Mouse (Mus musculus): Measurements from ENCODE around the gene Col11a2.
A peak's percentile ranks its signal among the peaks of the same experiment; 100 is the strongest.
"Not testable (repeated sequence)": the region's sequence is repeated elsewhere in the genome, so short reads cannot be mapped to it uniquely, and the experiment has no call there.

The Col11a2 gene

DNA sequence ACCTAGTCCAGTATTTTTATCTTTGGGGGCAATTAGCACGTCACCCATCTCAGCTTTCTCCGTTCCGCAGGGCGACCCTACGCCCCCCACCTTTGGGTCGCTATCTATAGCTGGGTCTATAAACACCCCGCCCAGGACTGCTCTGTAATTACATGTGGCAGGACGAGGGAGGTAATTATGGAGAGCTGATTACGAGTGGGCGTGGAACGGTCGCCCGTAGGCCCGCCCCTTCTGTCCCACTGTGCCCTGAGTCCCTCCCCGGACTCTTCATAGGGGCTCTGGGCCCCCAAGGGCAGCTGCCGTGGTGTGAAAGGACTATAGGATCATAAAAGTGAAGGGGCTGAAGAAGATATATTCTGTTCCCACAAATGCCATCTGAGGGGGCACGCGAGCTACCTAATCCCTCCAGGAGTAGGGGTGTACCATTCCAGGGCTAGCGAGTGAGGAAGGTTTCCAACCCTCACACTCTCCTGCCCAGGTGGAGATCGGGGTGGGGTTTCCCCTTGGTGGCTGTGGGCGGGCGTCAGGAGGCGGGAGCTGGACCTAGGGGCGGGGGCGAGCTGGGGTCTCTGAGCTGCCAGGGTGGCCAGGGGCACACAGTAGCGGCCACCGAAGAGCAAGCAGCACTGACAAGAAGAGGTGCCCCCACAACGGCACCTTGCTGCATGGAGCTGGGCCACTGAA, at the start of gene Col11a2:
Gene Col11a2, plus strand, starts transcription at position 560 of the 684 bp plus-strand sequence.
- no peak for DNase-seq (ENCODE audit: low read depth)

DNA sequence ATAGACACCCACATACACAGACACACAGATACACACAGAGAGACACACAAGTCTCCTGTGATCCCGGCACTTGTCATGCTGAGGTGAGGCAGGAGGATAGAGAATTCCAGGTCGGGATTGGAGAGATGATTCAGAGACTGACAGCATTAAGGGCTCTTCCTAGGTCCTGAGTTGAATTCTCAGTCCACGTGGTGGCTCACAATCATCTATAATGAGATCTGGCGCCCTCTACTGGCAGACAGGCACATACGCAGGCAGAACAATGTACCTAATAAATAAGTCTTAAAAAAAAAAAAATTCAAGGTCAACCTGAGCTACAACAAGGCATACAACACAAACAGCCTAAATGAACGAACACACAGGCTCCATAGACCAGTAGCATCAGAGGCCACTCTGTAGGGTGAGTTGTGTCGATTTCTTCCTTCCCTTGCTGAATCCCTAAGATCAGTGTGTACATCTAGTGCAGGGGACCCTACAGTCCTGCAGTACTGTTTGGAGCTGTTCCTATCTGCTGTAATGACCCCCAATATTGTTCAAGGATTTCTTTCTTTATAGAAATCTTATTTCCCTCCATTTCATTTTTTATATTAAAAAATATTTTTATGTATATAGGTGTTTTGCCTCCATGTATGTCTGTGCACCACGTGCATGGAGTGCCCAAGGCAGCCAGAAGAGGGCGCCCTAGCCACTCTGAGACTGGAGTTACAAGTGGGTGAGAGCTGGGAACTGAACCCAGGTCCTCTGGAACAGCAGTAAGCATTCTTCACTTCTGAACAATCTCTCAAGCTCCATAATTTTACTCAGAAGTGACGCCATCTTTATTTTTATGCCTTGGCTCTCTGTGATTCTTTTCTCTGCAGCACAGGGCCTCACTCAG, 47.2 kb upstream of the Col11a2 start:
- DNase-seq (ENCODE audit: low read depth) = peak; percentile 88

DNA sequence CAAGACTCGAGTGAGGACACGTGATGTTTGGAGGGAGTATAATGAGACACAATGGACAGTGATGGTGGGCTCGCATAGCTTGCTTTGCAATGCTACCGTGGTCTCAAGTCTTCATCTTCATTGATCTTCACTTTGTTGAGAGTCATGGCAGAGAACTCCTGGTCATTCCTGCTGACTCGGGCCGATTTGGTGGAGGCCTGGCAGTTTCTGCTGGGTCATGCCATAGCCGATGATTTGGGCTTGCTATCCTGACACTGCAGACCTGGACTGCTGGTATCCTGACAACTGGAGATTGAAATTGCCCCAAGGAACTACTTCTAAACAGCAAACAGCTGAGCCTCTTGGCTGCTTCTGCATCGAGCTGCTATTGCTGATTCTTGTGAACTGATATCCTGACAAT, 44.3 kb upstream of the Col11a2 start:
- DNase-seq (ENCODE audit: low read depth) = no peak

DNA sequence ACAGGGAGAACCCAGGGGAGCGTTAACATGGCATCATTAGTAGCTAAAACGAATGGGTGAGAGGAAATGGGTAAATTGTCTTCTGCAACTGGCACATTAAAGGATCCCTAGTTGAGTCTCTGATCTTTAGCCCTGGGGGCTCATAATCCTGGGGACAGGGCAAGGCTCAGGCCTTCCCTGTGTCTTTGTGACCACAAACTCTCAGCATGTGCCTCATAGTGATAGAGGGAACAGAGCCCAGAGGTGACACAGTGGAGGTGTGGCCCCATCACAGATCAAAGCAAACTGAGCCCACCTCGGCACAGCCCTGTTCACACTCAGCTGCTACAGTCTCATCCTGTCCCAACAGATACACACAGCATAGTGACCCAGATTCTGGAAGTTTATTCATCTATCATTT, 43.6 kb upstream of the Col11a2 start:
- DNase-seq (ENCODE audit: low read depth) = no peak

DNA sequence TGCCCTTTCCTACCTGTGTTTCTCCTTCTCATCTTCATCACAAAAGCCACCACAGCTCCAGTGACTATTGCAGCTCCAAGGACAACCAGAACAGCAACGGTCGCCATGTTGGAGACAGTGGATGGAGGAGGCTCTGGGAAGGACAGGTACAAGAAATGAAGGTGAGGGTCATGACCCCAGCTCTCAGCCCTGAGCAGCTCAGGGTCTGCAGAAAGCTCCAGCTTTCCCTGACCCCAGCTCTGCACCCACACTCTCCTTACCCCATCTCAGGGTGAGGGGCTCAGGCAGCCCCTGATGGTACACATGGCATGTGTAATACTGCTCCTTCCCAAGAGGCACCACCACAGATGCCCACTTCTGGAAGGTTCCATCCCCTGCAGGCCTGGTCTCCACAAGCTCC, 42.2 kb upstream of the Col11a2 start:
- DNase-seq (ENCODE audit: low read depth) = not testable (repeated sequence)

DNA sequence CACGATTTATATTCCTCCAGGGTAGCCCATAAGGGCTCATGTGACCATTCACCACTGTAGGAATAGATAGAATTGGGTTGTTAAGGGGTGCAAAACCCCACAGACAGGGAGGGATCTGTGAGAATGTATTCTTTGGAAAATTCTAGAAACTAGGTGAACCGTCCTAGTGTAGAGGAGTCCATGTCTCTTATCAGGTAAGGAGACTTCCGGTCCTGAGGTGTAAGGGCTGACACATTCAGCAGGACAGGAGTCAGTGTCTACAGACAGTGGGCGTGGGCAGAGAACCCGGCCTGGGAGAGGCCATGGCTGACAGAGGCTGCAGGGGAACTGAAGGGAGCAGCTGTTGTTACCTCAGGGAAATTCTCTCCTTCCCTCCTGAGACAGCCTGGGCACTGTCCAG, 40.5 kb upstream of the Col11a2 start:
- not testable (repeated sequence) for DNase-seq (ENCODE audit: low read depth)

DNA sequence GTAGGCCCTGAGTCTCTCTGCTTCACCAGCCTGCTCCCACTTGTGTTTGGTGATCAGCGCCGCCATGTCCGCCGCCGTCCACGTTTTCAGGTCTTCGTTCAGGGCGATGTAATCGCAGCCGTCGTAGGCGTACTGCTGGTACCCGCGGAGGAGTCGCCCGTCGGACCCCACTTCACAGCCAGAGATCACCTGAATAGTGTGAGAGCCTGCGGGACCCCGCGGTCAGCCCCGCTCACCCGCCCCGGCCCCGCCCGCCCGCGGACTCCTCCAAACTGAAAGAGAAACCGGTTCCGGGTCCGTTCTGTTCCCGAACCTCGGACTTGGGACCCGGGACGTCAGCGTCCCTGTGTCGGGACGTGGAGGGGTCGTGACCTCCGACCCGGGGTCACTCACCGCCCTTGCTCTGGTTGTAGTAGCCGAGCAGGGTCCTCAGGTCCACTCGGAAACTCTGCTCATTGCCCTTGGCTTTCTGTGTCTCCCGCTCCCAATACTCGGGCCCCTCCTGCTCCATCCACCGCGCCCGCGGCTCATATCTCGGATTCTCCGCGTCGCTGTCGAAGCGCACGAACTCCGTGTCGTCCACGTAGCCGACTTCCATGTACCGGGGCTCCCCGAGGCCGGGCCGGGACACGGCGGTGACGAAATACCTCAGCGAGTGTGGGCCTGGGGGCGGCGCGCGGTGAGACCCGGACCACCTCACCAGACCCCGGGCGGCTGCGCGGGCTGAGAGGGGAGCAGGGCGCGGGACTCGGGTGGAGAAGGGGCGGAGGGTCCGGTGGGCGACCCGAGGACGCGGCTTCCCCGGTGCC, 39.7 kb upstream of the Col11a2 start:
- DNase-seq (ENCODE audit: low read depth) = peak; percentile 43

DNA sequence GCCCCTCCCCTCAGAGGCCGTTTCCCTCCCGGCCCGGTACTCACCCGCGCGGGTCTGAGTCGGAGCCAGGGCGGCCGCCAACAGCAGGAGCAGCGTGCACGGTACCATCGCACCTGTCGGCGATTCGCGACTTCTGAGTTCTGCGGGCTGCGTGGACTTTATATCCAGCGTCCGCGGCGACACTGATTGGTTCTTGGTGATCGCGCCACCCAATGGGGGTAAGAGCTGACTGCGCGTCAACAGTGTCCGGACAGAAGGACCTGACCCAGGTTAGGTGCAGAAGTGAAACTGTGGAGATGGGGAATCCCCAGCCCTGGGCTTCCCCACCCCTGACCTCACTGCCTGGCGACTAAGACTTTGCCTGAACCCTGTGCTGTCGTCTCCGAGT, 39.1 kb upstream of the Col11a2 start, which contains the start of gene H2-K1:
Gene H2-K1, minus strand, starts transcription at position 198 of the 388 bp plus-strand sequence.
- peak; percentile 98 for DNase-seq (ENCODE audit: low read depth)

DNA sequence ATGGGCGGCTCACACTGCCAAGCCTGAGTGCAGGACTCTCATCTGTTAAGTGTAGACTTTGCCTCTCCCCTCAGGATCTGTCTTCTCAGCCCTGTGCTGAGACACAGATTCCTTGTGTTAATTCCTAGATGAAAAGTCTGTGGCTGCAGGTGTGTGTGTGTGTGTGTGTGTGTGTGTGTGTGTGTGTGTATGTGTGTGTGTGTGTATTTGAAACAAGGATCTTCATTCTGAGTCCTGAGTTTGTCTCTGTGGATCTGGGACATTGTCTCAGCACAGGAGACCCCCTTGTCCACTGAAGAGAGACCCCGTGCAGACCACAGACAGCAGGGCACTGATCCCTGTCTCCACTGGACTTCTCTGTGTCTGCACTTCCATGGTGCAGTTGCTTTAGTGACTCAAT, 38.4 kb upstream of the Col11a2 start:
- DNase-seq (ENCODE audit: low read depth) = not testable (repeated sequence)

DNA sequence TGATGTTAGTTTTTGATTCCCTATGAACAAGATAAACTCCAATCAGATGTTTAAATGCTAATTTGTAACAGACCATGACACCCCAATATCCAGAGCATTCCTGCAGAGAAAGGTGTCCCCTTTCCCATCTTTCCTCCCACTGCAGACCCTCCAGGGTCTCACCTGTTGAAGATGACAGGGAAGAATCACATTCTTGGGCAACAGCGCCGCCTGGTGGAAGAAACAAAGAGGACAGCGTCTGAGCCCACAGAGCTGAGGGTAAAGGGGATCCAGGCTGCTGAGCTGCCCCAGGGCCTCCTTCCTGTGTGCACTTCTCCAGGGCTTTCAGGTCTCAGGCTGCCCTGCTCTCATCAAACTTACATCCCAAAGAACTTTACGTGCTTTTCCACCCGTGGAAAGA, 35.8 kb upstream of the Col11a2 start:
- DNase-seq (ENCODE audit: low read depth) = no peak

DNA sequence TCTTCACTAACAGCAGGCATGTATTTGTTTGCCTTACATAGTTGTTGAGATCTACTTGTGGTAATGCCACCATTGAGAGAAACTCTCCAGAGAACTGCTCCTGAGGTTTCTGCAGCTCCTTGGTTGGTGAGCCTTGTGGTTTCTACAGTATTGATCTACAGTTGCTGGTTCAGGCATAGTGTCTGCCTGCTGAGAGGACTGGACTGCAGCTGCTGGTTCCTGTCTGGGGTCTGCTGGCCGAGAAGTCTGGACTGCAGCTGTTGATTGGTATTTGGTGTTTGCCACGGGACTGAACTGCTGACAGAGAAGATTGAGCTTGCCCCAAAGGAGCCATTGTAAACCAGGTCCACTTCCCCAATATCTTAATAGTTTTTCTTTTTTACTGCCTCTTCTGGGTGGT, 32.7 kb upstream of the Col11a2 start:
- no peak for DNase-seq (ENCODE audit: low read depth)

DNA sequence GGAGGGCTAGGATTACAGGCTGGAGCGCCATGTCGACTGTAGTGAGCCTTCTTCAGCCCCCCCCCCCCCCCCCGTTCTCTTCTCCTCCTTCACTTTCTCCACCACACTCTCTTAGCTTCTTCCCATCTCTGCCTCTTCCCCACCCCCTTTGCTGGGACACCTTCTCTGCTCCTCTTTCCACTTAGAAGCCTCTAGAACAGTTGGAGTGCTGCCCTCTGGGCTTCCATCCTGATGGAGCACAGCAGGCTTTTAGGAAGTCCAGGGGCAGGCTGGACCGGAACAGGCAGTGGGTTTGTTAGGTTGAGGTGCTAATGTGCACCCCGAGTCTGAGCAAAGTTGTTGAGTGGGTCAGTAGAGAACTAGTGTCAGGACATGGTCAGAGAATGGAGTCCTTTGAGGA, 29.1 kb upstream of the Col11a2 start:
- no peak for DNase-seq (ENCODE audit: low read depth)

DNA sequence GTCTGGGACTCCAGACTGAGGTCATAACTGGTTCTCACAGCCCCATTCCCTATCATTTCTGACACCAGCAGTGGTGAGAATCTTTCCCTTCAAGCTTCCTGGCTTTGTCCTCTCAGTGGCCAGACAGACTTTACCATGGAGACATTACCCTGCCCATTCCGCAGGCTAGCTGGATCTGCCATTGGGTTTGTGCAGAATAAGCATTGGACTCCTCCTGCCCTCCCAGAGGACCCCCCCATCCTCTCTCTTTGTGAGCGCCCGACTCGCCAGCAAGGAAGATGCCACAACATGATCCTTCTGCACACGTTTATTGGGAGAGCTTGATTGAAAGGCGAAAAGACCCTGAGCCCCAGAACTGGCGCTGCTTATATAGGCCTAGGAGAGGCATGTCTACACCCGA, 25.8 kb upstream of the Col11a2 start:
- no peak for DNase-seq (ENCODE audit: low read depth)

DNA sequence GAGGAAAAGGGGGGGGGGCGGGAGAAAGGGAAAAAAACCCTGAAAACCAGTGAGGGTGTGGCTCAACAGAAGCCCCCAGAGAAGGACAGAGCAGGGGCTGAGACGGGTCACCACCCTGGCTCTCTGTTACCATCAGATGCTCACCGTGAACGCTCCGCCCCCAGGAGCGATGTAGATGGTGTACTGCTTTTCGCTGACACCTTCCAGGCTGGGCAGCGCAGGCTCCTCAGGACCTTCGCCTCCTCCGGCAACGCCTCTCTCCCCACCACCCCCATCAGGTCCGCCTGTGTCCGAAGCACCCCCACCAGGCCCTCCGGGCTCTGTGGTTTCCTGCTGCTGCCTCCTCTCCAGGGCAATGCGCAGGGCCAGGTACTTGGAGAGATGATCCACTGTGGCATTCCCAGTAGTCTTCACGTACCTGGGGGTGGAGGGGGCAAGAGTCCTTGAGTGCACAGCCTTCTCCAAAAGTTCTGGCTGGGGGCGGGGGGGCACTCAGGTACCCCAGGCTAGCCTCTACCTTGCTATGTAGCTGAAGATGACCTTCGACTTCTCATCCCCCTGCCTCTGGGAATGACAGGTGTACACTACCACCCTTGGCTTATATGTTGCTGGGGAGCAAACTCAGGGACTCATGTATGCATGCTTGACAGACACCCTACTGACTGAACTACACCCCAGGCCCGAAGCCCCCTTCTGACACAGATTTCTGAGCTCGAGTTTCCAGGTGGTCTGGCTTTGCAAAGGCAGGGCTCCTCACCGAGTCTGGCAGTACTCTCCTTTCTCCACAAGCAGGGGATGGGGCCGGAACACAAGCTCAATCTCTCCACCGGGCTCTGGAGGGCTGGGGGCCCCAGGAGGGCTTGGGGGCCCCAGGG, 17.5 kb upstream of the Col11a2 start:
- no peak for DNase-seq (ENCODE audit: low read depth)

DNA sequence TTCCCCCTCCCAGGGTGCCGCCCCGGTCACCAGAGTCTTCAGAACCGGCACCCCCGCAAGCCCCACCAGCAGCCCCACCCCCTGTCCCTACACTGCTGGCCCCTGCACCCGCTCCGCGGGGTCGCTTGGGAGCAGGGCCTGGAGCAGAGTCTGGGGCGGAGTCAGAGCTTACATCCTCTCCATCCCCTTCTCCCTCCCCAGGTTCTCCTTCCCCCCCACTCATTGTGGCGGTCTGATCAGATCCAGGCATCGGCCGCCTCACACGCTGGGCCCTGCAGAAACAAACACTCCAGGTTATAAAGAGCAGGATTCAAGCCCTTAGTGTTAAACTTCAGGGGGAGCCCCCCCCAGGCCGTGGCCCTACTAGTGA, 16.8 kb upstream of the Col11a2 start:
- DNase-seq (ENCODE audit: low read depth) = no peak

DNA sequence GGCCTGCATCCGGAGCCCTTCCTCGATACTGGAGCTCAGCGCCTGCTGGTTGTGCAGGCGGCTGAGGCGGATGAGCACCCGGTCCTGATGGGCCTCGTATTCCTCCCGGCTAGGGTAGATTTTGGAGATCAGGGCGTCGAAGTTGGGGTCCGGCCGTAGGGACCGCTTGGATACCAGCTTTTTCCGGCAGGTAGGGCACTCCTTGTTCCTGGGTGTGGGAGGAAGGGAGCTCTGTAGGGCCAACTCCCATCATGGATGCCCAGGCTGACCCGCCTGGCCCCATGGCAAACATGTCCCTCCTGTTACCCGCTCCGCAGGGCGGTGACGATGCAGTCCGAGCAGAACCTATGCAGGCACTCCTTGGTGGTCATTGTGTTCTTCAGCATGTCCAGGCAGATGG, 16.2 kb upstream of the Col11a2 start:
- DNase-seq (ENCODE audit: low read depth) = no peak

DNA sequence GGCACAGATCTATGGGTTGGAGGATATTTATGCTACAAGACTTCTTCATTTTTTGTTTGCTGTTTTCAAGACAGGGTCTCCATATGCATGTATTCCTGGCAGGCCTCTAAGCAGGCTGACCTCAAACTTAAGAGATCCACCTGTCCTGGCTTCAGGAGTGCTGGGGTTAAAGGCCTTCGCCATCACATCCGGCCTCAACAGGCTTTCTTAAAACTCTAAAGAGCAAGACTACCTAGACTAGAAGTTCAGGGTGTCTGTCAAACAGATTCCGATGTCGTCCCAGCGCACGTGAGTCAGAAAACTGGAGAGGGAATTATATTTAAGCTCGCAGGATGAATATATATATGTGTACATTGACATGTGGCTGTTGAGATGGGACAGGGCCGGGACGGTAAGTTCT, 15.6 kb upstream of the Col11a2 start:
- DNase-seq (ENCODE audit: low read depth) = no peak

DNA sequence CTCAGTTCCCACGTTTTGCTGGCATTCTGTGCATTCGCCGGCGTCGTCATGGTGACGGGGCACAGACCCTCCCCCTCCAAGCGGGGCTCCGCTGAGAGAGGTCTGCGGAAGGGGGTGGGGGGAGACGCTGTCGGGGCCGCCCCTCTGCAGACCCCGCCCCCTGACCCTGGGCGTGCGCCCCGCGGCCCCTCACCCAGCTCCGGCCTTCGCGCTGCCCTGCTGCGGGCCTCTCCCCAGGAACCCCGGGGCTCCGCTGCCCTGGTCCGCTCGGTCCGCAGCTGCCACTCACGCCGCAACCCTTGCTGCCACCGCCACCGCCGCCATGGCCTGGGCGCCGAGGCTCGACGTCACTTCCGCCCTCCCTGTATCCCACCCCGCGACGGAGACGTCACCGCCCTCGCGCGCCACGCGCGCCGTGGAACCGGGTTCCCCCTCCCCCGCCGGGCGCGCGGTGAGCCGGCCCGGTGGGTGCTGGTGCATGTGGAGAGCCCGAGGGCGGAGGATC, 14.9 kb upstream of the Col11a2 start, which contains the start of gene Ring1:
Gene Ring1, minus strand, starts transcription at position 364 of the 505 bp plus-strand sequence.
- DNase-seq (ENCODE audit: low read depth) = peak; percentile 63

DNA sequence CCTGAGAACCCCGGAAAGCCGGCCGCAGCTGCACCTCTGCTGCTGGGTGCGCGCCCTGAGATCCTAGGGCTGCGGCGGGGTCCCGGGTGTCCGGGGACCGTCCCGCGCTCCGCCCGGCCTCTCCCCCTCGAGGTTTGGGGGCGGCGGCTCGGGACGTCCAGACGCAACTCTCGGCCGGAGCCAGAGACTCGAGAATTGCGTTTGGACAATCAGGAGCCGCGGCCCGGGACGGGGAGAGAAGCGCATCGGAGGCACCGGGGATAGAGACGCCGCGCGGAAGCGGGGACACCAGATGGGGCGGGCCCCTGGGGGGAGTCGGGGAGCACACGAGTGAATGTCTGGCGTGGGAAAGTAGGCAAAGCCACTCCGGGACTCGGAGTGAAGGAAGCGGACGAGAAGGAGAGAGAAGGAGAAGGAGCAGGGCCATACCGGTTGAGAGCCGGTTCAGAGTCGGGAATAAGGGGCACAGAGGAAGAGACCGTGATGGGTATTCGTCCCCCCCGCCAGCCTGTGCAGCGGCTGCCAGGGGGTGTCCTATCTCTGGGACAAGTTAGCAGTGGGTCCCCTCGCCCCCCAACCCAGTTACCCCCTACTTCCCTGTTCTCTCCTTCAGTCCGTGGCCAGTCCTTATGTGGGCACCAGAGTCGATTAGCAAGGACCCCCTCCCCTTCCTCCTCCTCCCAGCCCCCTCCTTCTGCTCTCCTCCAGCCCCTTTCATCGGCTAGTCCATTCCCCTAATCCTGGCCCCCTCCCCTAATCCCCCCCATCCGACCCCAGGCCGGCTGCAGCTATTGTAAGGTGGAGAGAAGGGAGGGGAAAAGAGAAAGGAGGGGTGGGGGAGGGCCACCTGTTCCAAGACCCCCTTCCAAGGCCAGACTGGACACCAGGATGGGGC, 14.1 kb upstream of the Col11a2 start:
- DNase-seq (ENCODE audit: low read depth) = peak; percentile 39

DNA sequence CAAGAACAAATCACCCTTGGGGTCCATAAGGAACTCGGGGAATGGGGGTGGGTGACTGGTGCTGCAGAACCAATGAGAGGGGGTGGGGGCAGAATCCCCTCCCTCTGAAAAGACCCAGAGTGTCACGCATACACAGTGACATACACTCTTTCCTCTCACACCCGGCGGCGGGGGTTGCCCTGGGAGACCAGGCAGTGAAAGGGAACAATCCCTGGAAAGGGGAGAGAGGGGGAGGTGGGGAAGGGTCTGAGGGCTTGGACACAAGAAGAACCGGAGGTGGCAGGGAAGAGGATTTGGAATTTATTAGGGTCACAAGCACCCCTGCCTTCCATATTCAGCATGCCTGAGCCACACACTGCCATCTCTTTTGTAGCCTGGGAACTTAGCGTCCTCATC, 13.5 kb upstream of the Col11a2 start:
- DNase-seq (ENCODE audit: low read depth) = no peak

Measured in 416B (cell line).